Mouse (Mus musculus): Measurements from ENCODE around the gene Cntln. TPM values are rescaled to one million over a fixed set of nuclear protein-coding genes. Genes with fewer than 3 reads are reported as not detected.

Cntln gene
- polyA plus RNA-seq, 1 experiment from 2014 or later, result 5.2 TPM

DNA sequence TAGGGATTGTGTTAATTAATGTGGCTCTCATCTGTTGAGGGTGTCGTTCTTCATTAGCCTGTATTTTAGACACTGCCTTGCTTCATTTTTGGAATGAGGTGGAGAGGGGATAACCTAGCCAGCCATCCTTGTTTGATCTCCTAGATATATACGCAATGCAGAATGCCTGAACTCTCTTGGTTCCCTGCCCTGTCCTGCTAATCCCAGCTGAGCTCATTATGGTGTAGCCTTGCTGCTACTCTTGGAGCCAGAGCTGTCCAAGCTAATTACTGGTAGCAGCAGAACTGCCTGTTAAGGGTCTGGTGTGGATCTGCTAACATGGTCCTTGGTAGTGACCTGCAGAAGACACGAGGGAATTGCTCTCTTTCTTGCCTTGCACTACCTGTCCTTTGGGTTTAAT lies 122.7 kb downstream of the Cntln start:
- no peak overlapping the region for H3K9ac ChIP-seq (ENCODE audit: low read depth, low read length)
- no peak overlapping the region for H3K27ac ChIP-seq (ENCODE audit: low read length)
- H3K4me1 ChIP-seq (ENCODE audit: control insufficient read depth, insufficient read depth, low read length), result no peaks in the 10 kb centered on the region
- 84% methylated on average over 3 of the region's 3 CpGs for WGBS
- H3K36me3 ChIP-seq (ENCODE audit: control insufficient read depth, insufficient read depth, low read length), result no peaks in the 10 kb centered on the region
- ATAC-seq, result no peak
- no peak overlapping the region for H3K4me2 ChIP-seq (ENCODE audit: low read depth, low read length)
- no peaks in the 10 kb centered on the region for H3K27me3 ChIP-seq (replicated peaks; ENCODE audit: control insufficient read depth, insufficient read depth, low read length)
- no peaks in the 10 kb centered on the region for H3K9me3 ChIP-seq (ENCODE audit: control insufficient read depth, low read length)
- no peak overlapping the region for H3K4me3 ChIP-seq (ENCODE audit: low read length)

DNA sequence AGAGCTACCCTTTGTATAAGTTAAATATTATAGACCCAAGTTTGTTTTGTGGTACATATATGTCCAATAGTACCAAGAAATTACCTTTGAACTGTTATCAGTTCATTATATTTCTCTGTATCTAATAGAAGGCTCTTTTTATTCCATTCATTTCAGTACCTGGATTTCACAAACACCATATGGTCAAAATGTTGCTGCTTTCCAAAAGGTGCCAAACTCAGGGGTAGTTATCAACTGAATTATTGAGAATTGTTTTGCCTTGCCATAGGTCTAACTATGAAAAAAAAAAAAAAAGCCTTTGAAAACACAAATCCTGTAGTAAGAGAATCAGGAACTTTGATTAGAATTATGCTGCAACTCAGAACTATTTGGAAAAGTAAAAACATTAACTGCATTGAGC lies 126.7 kb downstream of the Cntln start:
- ATAC-seq, result no peak
- no peak overlapping the region for H3K4me2 ChIP-seq (ENCODE audit: low read depth, low read length)

DNA sequence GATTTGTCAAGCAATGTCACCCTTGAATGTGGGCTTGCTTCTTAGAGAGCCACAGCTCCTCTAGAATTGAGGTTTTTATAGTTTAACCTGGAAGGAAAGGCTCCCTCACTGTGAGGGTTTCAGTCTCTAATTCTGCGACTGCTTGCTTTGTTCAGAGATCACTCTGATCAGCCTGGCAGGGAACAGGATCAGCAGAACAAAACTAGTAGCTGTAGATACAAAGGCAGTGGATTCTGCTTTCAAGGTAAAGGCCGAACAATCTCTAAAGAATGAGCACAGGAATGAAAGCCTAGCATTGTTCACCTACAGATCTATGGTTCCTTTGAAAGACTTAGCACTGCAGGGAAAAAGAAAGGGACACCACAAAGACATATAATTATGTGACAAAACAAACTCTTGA lies 161.6 kb downstream of the Cntln start:
- 62% methylated on average over 2 of the region's 2 CpGs for WGBS

More for the DNA sequence above, 126.7 kb downstream of the Cntln start:
- no peaks in the 10 kb centered on the region for H3K4me1 ChIP-seq (ENCODE audit: control insufficient read depth, insufficient read depth, low read length)
- no peak overlapping the region for H3K27ac ChIP-seq (ENCODE audit: low read length)
- H3K9me3 ChIP-seq (ENCODE audit: control insufficient read depth, low read length), result no peaks in the 10 kb centered on the region
- no peak overlapping the region for H3K9ac ChIP-seq (ENCODE audit: low read depth, low read length)
- H3K4me3 ChIP-seq (ENCODE audit: low read length), result no peak overlapping the region
- H3K36me3 ChIP-seq (ENCODE audit: control insufficient read depth, insufficient read depth, low read length), result no peaks in the 10 kb centered on the region
- no peaks in the 10 kb centered on the region for H3K27me3 ChIP-seq (replicated peaks; ENCODE audit: control insufficient read depth, insufficient read depth, low read length)

DNA sequence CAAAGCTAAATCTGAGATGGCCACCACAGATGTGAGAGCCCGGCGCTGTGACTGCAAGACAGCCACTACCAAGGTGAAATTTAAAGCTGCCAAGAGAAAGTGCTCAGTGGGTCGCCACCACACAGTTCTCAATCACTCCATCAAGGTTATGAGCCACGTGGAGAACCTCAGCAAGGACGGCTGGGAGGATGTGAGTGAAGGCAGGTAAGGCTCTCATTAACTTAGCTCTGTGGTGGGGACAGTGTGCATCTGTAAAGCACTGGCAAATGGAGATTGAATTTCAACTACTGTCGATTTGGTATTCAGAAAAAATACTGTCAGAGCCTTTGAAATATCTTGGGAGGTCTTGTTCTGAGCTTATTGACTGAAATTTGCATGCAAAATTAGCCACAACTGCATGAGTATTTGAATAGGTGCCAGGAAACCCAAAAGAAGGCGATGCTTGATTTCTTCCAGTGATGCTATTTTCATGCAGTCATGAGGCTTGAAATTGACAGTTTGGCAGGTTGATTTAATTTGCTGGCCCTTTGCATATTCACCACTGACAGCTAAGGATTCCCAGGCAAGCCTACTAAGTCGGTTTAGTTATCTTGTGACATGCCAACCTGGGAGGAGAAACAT lies 165.9 kb downstream of the Cntln start:
- H3K27ac ChIP-seq (ENCODE audit: low read length), result no peak overlapping the region
- no peaks in the 10 kb centered on the region for H3K27me3 ChIP-seq (replicated peaks; ENCODE audit: control insufficient read depth, insufficient read depth, low read length)
- H3K9me3 ChIP-seq (ENCODE audit: control insufficient read depth, low read length), result no peaks in the 10 kb centered on the region
- no peak overlapping the region for H3K9ac ChIP-seq (ENCODE audit: low read depth, low read length)
- WGBS, result 77% methylated on average over 8 of the region's 8 CpGs
- no peaks in the 10 kb centered on the region for H3K4me1 ChIP-seq (ENCODE audit: control insufficient read depth, insufficient read depth, low read length)
- ATAC-seq, result no peak
- H3K36me3 ChIP-seq (ENCODE audit: control insufficient read depth, insufficient read depth, low read length), result no peaks in the 10 kb centered on the region
- no peak overlapping the region for H3K4me2 ChIP-seq (ENCODE audit: low read depth, low read length)
- H3K4me3 ChIP-seq (ENCODE audit: low read length), result no peak overlapping the region

More for the DNA sequence above, 161.6 kb downstream of the Cntln start:
- no peaks in the 10 kb centered on the region for H3K4me1 ChIP-seq (ENCODE audit: control insufficient read depth, insufficient read depth, low read length)
- no peaks in the 10 kb centered on the region for H3K27me3 ChIP-seq (replicated peaks; ENCODE audit: control insufficient read depth, insufficient read depth, low read length)
- no peaks in the 10 kb centered on the region for H3K36me3 ChIP-seq (ENCODE audit: control insufficient read depth, insufficient read depth, low read length)
- no peak overlapping the region for H3K4me2 ChIP-seq (ENCODE audit: low read depth, low read length)
- H3K27ac ChIP-seq (ENCODE audit: low read length), result no peak overlapping the region
- H3K4me3 ChIP-seq (ENCODE audit: low read length), result no peak overlapping the region
- ATAC-seq, result no peak
- H3K9ac ChIP-seq (ENCODE audit: low read depth, low read length), result no peak overlapping the region
- no peaks in the 10 kb centered on the region for H3K9me3 ChIP-seq (ENCODE audit: control insufficient read depth, low read length)

DNA sequence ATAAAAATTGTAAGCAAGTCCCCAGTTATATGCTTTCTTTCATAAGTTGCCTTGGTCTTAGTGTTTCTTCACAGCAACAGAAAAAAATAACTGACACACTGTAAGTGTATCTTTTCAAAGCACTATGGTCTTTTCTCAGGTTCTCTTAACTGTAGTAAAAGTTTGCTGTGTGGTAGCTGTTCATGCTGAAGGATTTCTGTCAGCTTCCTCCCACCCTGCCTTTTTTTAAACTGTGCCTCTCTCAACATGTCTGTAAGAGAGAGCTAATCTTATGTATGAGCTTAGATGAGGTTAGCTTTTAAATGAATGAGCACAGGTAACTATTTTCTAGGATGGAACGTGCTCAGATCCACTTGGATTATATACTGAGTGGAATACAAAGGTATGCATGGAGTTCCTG lies 170.5 kb downstream of the Cntln start:
- Histone ChIP-seq H3K9me3 (ENCODE audit: control insufficient read depth, low read length) (no peaks in the 10 kb centered on the region), H3K27ac (ENCODE audit: low read length) (no peak overlapping the region), H3K4me2 (ENCODE audit: low read depth, low read length) (no peak overlapping the region), H3K4me3 (ENCODE audit: low read length) (no peak overlapping the region), H3K9ac (ENCODE audit: low read depth, low read length) (no peak overlapping the region), H3K36me3 (ENCODE audit: control insufficient read depth, insufficient read depth, low read length) (no peaks in the 10 kb centered on the region), H3K4me1 (ENCODE audit: control insufficient read depth, insufficient read depth, low read length) (no peaks in the 10 kb centered on the region), H3K27me3 (replicated peaks; ENCODE audit: control insufficient read depth, insufficient read depth, low read length) (no peaks in the 10 kb centered on the region)
- ATAC-seq, result no peak
- WGBS, result 79% methylated on average over 1 of the region's 1 CpGs

DNA sequence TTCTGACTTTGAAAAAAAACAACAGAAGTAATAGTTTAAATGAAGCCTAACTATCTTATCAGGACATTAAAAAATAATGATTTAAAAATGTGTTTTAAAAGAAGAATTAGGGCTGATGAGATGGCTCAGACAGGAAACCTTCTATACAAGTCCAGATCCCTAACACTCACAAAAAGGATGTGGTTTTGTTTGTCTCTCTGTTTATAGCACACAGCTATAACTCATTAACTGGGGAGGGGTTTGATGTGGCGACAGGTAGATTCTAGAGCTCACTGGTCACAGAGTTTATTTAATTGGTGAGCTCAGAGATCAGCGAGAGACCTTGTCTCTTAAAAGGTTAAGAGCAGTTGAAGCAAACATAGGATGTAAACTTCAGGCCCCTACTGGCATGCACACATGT lies 175.5 kb downstream of the Cntln start:
- no peaks in the 10 kb centered on the region for H3K36me3 ChIP-seq (ENCODE audit: control insufficient read depth, insufficient read depth, low read length)
- no peaks in the 10 kb centered on the region for H3K27me3 ChIP-seq (replicated peaks; ENCODE audit: control insufficient read depth, insufficient read depth, low read length)
- WGBS, result 78% methylated on average over 2 of the region's 2 CpGs
- H3K9ac ChIP-seq (ENCODE audit: low read depth, low read length), result no peak overlapping the region
- ATAC-seq, result no peak
- H3K9me3 ChIP-seq (ENCODE audit: control insufficient read depth, low read length), result no peaks in the 10 kb centered on the region
- no peak overlapping the region for H3K27ac ChIP-seq (ENCODE audit: low read length)
- no peak overlapping the region for H3K4me3 ChIP-seq (ENCODE audit: low read length)
- H3K4me2 ChIP-seq (ENCODE audit: low read depth, low read length), result no peak overlapping the region
- H3K4me1 ChIP-seq (ENCODE audit: control insufficient read depth, insufficient read depth, low read length), result no peaks in the 10 kb centered on the region

DNA sequence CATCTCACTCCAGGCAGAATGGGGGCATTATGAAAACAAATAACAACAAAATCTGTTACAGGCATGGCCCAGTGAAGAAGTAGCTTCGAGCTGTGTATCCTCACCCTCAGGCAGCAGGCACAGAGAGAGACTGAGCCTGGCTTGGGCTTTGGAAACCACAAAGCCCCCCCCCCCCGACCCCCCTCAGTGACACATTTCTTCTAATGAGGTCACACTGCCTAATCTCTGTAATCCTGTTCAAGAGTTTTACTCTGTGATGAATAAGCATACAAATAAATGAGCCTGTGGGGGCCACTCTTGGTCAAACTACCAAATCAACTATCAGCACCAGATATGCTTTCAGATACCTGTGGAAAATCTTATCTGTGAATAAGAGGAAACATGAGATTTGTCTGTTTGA lies 177.6 kb downstream of the Cntln start:
- Histone ChIP-seq H3K4me1 (ENCODE audit: control insufficient read depth, insufficient read depth, low read length) (no peaks in the 10 kb centered on the region), H3K27me3 (replicated peaks; ENCODE audit: control insufficient read depth, insufficient read depth, low read length) (no peaks in the 10 kb centered on the region), H3K36me3 (ENCODE audit: control insufficient read depth, insufficient read depth, low read length) (no peaks in the 10 kb centered on the region), H3K9ac (ENCODE audit: low read depth, low read length) (no peak overlapping the region), H3K9me3 (ENCODE audit: control insufficient read depth, low read length) (no peaks in the 10 kb centered on the region), H3K27ac (ENCODE audit: low read length) (no peak overlapping the region), H3K4me2 (ENCODE audit: low read depth, low read length) (no peak overlapping the region), H3K4me3 (ENCODE audit: low read length) (no peak overlapping the region)
- no peak for ATAC-seq
- WGBS, result 68% methylated on average over 2 of the region's 2 CpGs

DNA sequence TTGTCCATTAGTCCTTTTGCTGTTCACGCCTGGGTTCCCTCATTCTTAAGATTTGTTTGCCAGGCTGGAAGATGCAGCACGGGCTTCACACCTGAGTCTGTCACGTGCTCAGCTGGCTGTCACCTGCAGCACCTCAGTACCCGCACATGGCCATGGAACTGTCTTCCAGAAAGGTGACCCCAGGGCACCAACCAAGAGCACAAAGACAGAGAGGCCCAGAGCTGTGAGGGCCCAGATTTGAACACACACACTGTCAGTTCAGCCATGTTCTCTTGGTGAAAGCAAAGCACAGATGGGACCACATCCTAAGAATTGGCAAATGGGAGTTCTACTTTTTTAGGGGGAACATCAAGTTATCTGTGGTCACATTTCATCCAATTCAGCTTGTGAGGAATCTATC lies 211.9 kb downstream of the Cntln start:
- WGBS, result 81% methylated on average over 4 of the region's 4 CpGs
- Histone ChIP-seq H3K9ac (ENCODE audit: low read depth, low read length) (no peak overlapping the region), H3K36me3 (ENCODE audit: control insufficient read depth, insufficient read depth, low read length) (no peaks in the 10 kb centered on the region), H3K27ac (ENCODE audit: low read length) (no peak overlapping the region), H3K4me2 (ENCODE audit: low read depth, low read length) (no peak overlapping the region), H3K27me3 (replicated peaks; ENCODE audit: control insufficient read depth, insufficient read depth, low read length) (no peaks in the 10 kb centered on the region), H3K4me1 (ENCODE audit: control insufficient read depth, insufficient read depth, low read length) (no peaks in the 10 kb centered on the region), H3K9me3 (ENCODE audit: control insufficient read depth, low read length) (no peaks in the 10 kb centered on the region), H3K4me3 (ENCODE audit: low read length) (no peak overlapping the region)
- ATAC-seq, result no peak

DNA sequence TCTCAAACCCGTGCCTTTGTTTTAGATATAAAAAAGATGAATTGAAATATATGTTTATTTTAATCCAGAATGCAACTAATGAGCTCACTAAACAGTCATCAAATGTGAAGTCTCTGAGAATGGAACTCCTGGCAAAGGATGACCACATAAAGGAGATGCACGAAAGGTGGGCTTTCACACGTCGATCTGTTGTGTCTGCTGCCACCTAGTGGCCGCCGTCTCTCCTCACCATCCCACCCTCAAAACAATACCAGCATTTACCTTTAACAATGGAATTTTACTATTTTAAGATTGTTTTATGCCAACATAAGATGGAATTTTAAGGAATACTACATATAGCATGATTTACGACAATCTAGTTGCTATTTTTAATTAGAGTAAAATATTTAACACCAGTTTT lies 212.6 kb downstream of the Cntln start:
- Histone ChIP-seq H3K4me2 (ENCODE audit: low read depth, low read length) (no peak overlapping the region), H3K36me3 (ENCODE audit: control insufficient read depth, insufficient read depth, low read length) (no peaks in the 10 kb centered on the region), H3K4me1 (ENCODE audit: control insufficient read depth, insufficient read depth, low read length) (no peaks in the 10 kb centered on the region), H3K4me3 (ENCODE audit: low read length) (no peak overlapping the region), H3K9ac (ENCODE audit: low read depth, low read length) (no peak overlapping the region), H3K27ac (ENCODE audit: low read length) (no peak overlapping the region), H3K9me3 (ENCODE audit: control insufficient read depth, low read length) (no peaks in the 10 kb centered on the region), H3K27me3 (replicated peaks; ENCODE audit: control insufficient read depth, insufficient read depth, low read length) (no peaks in the 10 kb centered on the region)
- 14% methylated on average over 7 of the region's 7 CpGs for WGBS
- ATAC-seq, result no peak

DNA sequence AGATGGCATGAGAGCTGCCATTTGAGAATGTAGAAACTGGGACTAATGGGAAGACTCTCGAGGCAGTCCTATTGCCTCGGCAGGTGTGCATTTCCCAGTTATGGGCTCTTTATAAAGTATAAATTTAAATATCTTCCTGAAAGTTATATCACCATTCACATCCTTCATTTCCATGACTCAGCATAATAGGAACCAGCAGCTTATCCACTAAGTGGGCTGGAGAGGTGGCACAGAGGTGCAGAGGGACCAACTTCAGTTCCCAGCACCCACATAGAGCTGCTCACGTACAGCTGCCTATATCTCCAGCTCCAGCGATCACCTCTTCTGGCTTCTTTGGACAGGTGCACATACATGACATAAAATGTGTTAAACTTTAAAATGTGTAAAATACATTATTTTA lies 218.1 kb downstream of the Cntln start:
- no peak overlapping the region for H3K27ac ChIP-seq (ENCODE audit: low read length)
- H3K9ac ChIP-seq (ENCODE audit: low read depth, low read length), result no peak overlapping the region
- ATAC-seq, result no peak
- no peaks in the 10 kb centered on the region for H3K4me1 ChIP-seq (ENCODE audit: control insufficient read depth, insufficient read depth, low read length)
- H3K4me3 ChIP-seq (ENCODE audit: low read length), result no peak overlapping the region
- H3K36me3 ChIP-seq (ENCODE audit: control insufficient read depth, insufficient read depth, low read length), result no peaks in the 10 kb centered on the region
- H3K9me3 ChIP-seq (ENCODE audit: control insufficient read depth, low read length), result no peaks in the 10 kb centered on the region
- WGBS, result 96% methylated on average over 4 of the region's 4 CpGs
- no peak overlapping the region for H3K4me2 ChIP-seq (ENCODE audit: low read depth, low read length)
- H3K27me3 ChIP-seq (replicated peaks; ENCODE audit: control insufficient read depth, insufficient read depth, low read length), result no peaks in the 10 kb centered on the region

Measured in intestine, embryonic 16.5 days (tissue).